Mouse (Mus musculus) embryonic facial prominence, embryonic 14.5 days (tissue): Measurements from ENCODE around the gene Cdh18. TPM values are rescaled to one million over a fixed set of nuclear protein-coding genes. Genes with fewer than 3 reads are reported as not detected.

Source experiments
- ATAC-seq: fragments of 200-750 bp; cut with Nextera tagmentation; 2 replicates; pipeline ENCODE4 v1.8.0; 2017; ENCODE audit warnings: low read depth, moderate number of reproducible peaks, moderate TSS enrichment
- DNase-seq: peaks from one replicate; pipeline ENCODE4 v3.0.0-alpha.2; 2015; ENCODE audit warnings: low spot score
- H3K27ac ChIP-seq: fragments of 300-500 bp; sonication (generic); replicated peaks from 2 replicates; pipeline ENCODE4 v1.5.1; 2014; ENCODE audit warnings: low read depth, mild to moderate bottlenecking, low read length, moderate library complexity
- H3K27me3 ChIP-seq: fragments of 300-500 bp; sonication (generic); replicated peaks from 2 replicates; pipeline ENCODE4 v1.6.1; 2014; ENCODE audit warnings: low read length; ENCODE audit not compliant: control insufficient read depth, insufficient read depth
- H3K36me3 ChIP-seq: fragments of 300-500 bp; sonication (generic); 2 replicates; pipeline ENCODE4 v1.6.1; 2014; ENCODE audit warnings: low read length, mixed read lengths; ENCODE audit not compliant: control insufficient read depth, insufficient read depth
- H3K4me1 ChIP-seq: fragments of 300-500 bp; sonication (generic); 2 replicates; pipeline ENCODE4 v1.6.1; 2014; ENCODE audit warnings: antibody characterized with exemption, low read length; ENCODE audit not compliant: control insufficient read depth, insufficient read depth
- H3K4me2 ChIP-seq: fragments of 300-500 bp; sonication (generic); 2 replicates; pipeline ENCODE4 v1.6.1; 2014; ENCODE audit warnings: low read depth, mild to moderate bottlenecking, low read length, moderate library complexity, mixed read lengths
- H3K4me3 ChIP-seq: fragments of 300-500 bp; sonication (generic); 2 replicates; pipeline ENCODE4 v1.5.1; 2014; ENCODE audit warnings: low read depth, mild to moderate bottlenecking, low read length
- H3K9ac ChIP-seq: fragments of 300-500 bp; sonication (generic); 2 replicates; pipeline ENCODE4 v1.6.1; 2014; ENCODE audit warnings: low read depth, mild to moderate bottlenecking, low read length, moderate library complexity, mixed read lengths
- H3K9me3 ChIP-seq: fragments of 300-500 bp; sonication (generic); 2 replicates; pipeline ENCODE4 v1.6.1; 2016; ENCODE audit warnings: low read length; ENCODE audit not compliant: control insufficient read depth
- WGBS: fragments of 180-500 bp; shearing (Covaris S2); extraction: QIAGEN DNeasy Blood & Tissue Kit; methylation state at CpG from one replicate; pipeline ENCODE4 v1.1.7; 2014; 5-methylcytosine and 5-hydroxymethylcytosine counted together
- polyA plus RNA-seq: library from polyadenylated mRNA; unstranded; fragments of >200 nt; fragmentation: Nextera tagmentation; extraction: Ambion mirVana; gene quantifications from 2 replicates; pipeline ENCODE4 v1.2.1, GENCODE M21; 2014

The Cdh18 gene
- polyA plus RNA-seq: 1.4 and 2.3 TPM in 2 replicates

DNA sequence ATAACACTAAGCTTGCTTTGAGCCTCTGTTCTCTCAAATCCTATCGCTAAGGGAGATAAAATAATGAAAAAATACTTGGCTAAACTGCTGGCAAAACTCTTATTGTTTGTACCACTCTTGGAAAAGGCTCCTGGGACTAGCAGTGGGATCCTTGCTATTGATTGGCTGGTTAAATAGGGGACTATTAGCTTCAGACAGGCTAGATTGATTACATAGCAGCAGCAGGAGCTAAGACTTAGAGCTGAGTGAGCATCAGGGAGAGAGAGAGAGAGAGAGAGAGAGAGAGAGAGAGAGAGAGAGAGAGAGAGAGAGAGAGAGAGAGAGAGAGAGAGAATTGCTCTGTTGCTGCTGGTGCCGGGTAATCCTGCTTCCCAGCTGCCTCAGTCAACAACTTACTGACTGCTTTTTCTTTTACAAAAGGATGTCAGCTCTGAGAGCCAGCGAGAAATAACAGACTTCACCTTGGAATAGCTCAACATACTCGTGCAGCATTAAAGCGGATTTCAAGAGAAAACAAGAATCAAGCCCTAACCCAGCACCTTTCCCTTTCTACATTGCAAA, at the start of gene Cdh18:
Gene Cdh18, plus strand, starts transcription at position 312 of the 561 bp plus-strand sequence.
- H3K9ac ChIP-seq: no peak within 1 kb of the TSS
- no peaks in the 10 kb centered on the region; the same call in 1 of the 2 replicates for H3K4me1 ChIP-seq
- no peaks in the 10 kb centered on the region for H3K9me3 ChIP-seq
- H3K4me2 ChIP-seq: peak within 1 kb of the TSS; percentile 10; the same call in 1 of the 2 replicates
- no peaks in the 10 kb centered on the region for H3K36me3 ChIP-seq
- H3K27me3 ChIP-seq: no peaks in the 10 kb centered on the region
- 45% methylated on average over 5 of the region's 5 CpGs for WGBS
- DNase-seq (peak; percentile 2), ATAC-seq (no peak)
- H3K27ac ChIP-seq: no peak within 1 kb of the TSS
- H3K4me3 ChIP-seq: peak within 1 kb of the TSS; percentile 5; the same call in 1 of the 2 replicates

DNA sequence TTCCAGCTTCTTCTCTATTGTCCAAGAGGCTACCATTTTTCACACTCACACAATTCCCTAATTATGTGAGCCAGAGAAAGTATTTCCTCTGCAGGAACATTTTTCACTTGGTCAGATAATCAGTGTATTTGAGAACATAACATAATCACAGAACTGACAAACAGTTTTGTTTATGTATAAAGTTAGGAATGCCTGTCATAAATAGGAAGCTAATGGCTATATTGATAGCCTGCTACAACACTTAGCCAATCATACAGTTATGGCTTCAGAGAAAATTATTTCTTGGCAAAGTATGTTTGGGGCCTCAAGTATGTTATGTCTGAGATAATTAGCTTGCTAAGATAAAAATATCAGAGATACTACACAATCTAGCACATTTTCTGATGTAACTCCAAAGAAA, 37.6 kb upstream of the Cdh18 start:
- no peak for ATAC-seq

DNA sequence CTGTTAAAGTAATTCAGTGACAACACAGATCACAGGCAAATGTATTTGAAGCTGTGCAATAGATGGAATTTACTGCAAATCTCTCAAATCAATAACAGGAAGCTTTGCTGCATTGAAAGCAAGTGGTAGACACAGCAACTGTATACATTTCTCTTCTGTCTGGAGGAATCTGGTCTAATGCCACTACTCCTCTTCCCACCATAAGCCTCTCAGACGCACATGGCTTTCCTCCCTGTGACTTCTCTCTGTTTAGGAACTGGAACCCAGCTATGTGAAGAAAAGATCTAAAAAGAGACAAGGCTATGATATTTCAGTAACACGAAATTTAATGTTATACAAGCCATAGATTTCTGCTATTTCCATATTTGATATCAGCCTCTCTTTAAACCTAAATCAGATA, 13.0 kb upstream of the Cdh18 start:
- Histone ChIP-seq H3K36me3 (no peaks in the 10 kb centered on the region), H3K27ac (no peak overlapping the region), H3K4me1 (no peaks in the 10 kb centered on the region), H3K9ac (no peak overlapping the region), H3K9me3 (no peaks in the 10 kb centered on the region), H3K4me3 (no peak overlapping the region), H3K27me3 (no peaks in the 10 kb centered on the region), H3K4me2 (no peak overlapping the region)
- 61% methylated on average over 2 of the region's 2 CpGs for WGBS
- ATAC-seq (no peak), DNase-seq (no peak)

More for the DNA sequence above, 37.6 kb upstream of the Cdh18 start:
- Histone ChIP-seq H3K4me2 (no peak overlapping the region), H3K27ac (no peak overlapping the region), H3K4me3 (no peak overlapping the region), H3K4me1 (no peaks in the 10 kb centered on the region), H3K36me3 (no peaks in the 10 kb centered on the region), H3K27me3 (no peaks in the 10 kb centered on the region), H3K9ac (no peak overlapping the region), H3K9me3 (no peaks in the 10 kb centered on the region)
- no peak for DNase-seq

DNA sequence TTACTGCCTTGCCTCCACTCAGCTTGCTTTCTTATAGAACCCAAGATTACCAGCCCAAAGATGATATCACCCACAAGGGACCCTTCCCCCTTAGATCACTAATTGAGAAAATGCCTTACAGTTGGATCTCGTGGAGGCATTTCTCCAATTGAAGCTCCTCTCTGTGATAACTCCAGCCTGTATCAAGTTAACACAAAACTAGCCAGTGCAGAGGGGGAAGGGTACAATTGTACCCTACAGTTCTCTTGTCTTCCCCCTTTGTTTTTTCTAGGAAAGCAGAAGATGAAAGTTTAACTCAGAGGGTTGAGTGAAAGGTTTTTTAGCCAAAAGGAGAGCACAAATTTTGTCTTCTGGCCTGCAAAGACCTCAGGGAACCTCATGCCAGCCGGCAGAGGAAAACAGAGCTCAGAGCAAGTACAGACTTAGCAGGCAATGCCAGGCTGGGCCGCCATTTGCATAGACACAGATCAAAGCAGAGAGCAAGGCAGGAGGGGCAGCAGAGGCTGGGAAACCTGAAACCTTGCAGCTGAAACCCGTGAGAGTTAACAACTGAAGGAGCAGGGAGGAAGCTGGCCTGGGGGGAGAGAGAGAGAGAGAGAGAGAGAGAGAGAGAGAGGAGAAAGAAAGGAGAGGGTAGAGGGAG, 29.3 kb downstream of the Cdh18 start:
- H3K27me3 ChIP-seq: no peaks in the 10 kb centered on the region

DNA sequence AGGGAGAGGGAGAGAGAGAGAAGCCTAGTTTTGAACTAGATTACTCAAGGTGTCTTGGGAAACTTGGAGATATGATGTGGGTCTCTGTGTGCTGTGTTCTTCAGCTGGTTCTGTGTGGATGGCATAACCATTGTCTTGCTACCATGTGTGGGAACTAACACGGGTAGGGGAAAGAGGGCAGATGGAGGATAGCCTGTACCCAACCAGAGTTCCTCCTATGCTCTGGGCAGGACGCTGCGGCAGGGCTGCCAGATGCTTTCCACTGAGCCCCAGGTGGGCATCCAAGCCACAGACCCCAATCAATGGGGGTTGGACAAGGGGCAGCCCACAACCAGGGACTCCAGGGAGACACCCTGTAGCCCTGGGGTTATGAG, 29.8 kb downstream of the Cdh18 start:
- H3K4me1 ChIP-seq: no peaks in the 10 kb centered on the region
- no peak overlapping the region for H3K4me2 ChIP-seq
- 25% methylated on average over 3 of the region's 3 CpGs for WGBS
- no peaks in the 10 kb centered on the region for H3K36me3 ChIP-seq
- ATAC-seq: 0 out of 2 replicates have a peak, but pooled peaks have one; percentile 22
- no peak overlapping the region for H3K4me3 ChIP-seq
- H3K9ac ChIP-seq: no peak overlapping the region
- H3K27ac ChIP-seq: no peak overlapping the region
- H3K27me3 ChIP-seq: no peaks in the 10 kb centered on the region
- DNase-seq: no peak
- peaks cover 8% of the 10 kb centered on the region; the same call in 1 of the 2 replicates for H3K9me3 ChIP-seq

More for the DNA sequence above, 29.3 kb downstream of the Cdh18 start:
- Histone ChIP-seq H3K9me3 (peaks cover 8% of the 10 kb centered on the region; the same call in 1 of the 2 replicates), H3K9ac (no peak overlapping the region), H3K4me3 (no peak overlapping the region), H3K27ac (no peak overlapping the region), H3K4me1 (no peaks in the 10 kb centered on the region), H3K4me2 (no peak overlapping the region), H3K36me3 (no peaks in the 10 kb centered on the region)
- ATAC-seq (peak; percentile 75), DNase-seq (peak; percentile 58)
- 2% methylated on average over 4 of the region's 4 CpGs for WGBS

DNA sequence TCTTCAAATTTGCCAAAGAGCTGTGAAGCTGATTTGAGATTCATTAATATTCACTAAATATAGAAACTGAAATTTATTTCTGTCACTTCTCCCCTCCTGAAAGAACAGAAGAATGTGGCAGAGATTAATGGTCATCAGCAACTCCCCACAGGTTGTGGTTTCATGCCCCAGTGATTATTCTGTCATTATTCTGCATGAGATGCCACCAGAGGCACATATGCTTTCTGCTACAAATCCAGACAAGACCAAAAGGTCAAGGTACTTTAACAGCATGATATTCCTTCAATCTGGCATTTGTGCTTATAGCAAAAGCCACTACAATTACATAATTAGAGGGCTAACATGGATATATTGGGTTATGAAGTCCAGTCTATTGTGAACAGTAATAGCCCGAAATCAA, 35.8 kb downstream of the Cdh18 start:
- Histone ChIP-seq H3K4me2 (no peak overlapping the region), H3K9me3 (no peaks in the 10 kb centered on the region), H3K27me3 (no peaks in the 10 kb centered on the region), H3K4me3 (no peak overlapping the region), H3K4me1 (no peaks in the 10 kb centered on the region), H3K36me3 (no peaks in the 10 kb centered on the region), H3K27ac (no peak overlapping the region), H3K9ac (no peak overlapping the region)
- no peak for ATAC-seq
- DNase-seq: peak; percentile 2
- WGBS: 62% methylated on average over 1 of the region's 1 CpGs

DNA sequence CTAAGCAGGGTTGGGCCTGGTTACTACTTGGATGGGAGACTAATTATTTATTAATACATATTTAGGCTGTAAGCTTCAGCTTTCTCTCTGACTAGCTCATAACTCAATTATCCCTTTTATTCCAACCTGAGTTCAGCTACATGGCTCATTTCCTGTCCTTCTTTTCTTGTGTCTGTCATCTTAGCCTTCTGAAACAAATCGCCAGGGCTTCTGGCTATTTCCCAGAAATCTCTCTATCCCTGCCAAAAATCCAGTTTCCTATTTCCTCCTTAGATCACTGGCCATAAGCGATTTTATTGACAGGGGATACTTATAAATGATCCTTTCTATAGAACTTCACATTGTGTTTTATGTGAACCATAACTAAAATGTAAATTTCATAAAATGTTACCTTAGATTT, 167.6 kb downstream of the Cdh18 start:
- Histone ChIP-seq H3K4me3 (no peak overlapping the region), H3K9ac (no peak overlapping the region), H3K9me3 (no peaks in the 10 kb centered on the region), H3K27me3 (no peaks in the 10 kb centered on the region), H3K27ac (no peak overlapping the region), H3K4me1 (no peaks in the 10 kb centered on the region), H3K4me2 (no peak overlapping the region), H3K36me3 (no peaks in the 10 kb centered on the region)
- 67% methylated on average over 2 of the region's 2 CpGs for WGBS
- ATAC-seq (no peak), DNase-seq (no peak)

DNA sequence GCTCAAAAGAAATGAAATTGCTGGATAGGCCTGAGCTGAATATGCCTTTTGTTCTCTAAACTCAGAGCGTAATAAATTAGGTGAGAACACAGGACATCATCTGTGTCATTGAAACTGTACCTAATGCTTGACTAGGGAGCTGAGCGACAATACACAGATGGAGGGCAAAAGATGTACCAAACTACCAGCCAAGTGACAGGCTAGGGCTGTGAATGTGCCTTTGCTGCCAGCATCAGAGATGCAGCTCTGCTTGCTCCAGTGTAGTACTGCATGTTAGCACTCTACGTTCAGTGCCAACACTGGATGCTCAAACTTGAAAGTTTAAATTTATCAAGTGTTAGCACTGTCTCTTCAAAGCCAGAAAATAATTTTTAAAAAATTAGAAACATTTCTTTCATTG, 168.9 kb downstream of the Cdh18 start:
- Histone ChIP-seq H3K4me3 (no peak overlapping the region), H3K4me1 (no peaks in the 10 kb centered on the region), H3K27ac (no peak overlapping the region), H3K9me3 (no peaks in the 10 kb centered on the region), H3K36me3 (no peaks in the 10 kb centered on the region), H3K27me3 (no peaks in the 10 kb centered on the region), H3K9ac (no peak overlapping the region), H3K4me2 (no peak overlapping the region)
- no peak for DNase-seq
- no peak for ATAC-seq
- 75% methylated on average over 3 of the region's 3 CpGs for WGBS

DNA sequence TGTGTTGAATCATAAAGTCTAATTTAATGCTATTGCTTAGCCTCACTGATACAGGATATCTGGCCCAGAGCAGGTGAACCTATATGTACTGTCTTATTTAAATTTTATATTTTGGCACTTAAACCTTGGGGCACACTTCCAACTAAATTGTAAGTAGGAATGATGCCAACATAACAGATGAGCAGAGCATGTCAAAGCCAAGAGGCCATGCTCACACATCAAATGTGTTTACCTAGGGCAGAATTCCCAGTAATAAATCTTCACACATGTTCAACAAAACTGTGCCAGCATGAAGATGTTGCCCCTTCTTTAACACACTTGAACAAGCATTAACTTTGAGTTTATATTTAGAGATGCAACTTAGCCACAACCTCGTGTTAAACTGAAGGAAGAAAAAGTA, 177.8 kb downstream of the Cdh18 start:
- Histone ChIP-seq H3K27me3 (no peaks in the 10 kb centered on the region), H3K36me3 (no peaks in the 10 kb centered on the region), H3K4me1 (no peaks in the 10 kb centered on the region), H3K4me3 (no peak overlapping the region), H3K9me3 (no peaks in the 10 kb centered on the region), H3K4me2 (no peak overlapping the region), H3K9ac (no peak overlapping the region), H3K27ac (no peak overlapping the region)
- DNase-seq (peak; percentile 1), ATAC-seq (no peak)
- 62% methylated on average over 1 of the region's 1 CpGs for WGBS
